Mouse (Mus musculus) midbrain, embryonic 15.5 days (tissue): ENCODE results near the gene Pde4b. TPM values are rescaled to one million over a fixed set of nuclear protein-coding genes. Genes with fewer than 3 reads are reported as not detected.
A peak's percentile ranks its signal among the peaks of the same experiment; 100 is the strongest.

ENCODE experiments used
- ATAC-seq: fragments of 200-750 bp; cut with Nextera tagmentation; replicated peaks from 2 replicates; pipeline ENCODE4 v1.8.0; 2017; ENCODE audit warnings: moderate TSS enrichment
- H3K27ac ChIP-seq: fragments of 300-500 bp; sonication (generic); 2 replicates; pipeline ENCODE4 v1.5.1; 2015; ENCODE audit warnings: mild to moderate bottlenecking, inconsistent platforms
- H3K27me3 ChIP-seq: fragments of 300-500 bp; sonication (generic); replicated peaks from 2 replicates; pipeline ENCODE4 v1.6.1; 2015; ENCODE audit warnings: inconsistent platforms
- H3K36me3 ChIP-seq: fragments of 300-500 bp; sonication (generic); replicated peaks from 2 replicates; pipeline ENCODE4 v1.6.1; 2015; ENCODE audit warnings: inconsistent platforms
- H3K4me1 ChIP-seq: fragments of 300-500 bp; sonication (generic); 2 replicates; pipeline ENCODE4 v1.6.1; 2015; ENCODE audit warnings: inconsistent platforms
- H3K4me2 ChIP-seq: fragments of 300-500 bp; sonication (generic); 2 replicates; pipeline ENCODE4 v1.6.1; 2015; ENCODE audit warnings: inconsistent platforms, mild to moderate bottlenecking, moderate library complexity
- H3K4me3 ChIP-seq: fragments of 300-500 bp; sonication (generic); 2 replicates; pipeline ENCODE4 v1.5.1; 2015; ENCODE audit warnings: mild to moderate bottlenecking, inconsistent platforms
- H3K9ac ChIP-seq: fragments of 300-500 bp; sonication (generic); 2 replicates; pipeline ENCODE4 v1.6.1; 2015; ENCODE audit warnings: mild to moderate bottlenecking, inconsistent platforms
- H3K9me3 ChIP-seq: fragments of 300-500 bp; sonication (generic); 2 replicates; pipeline ENCODE4 v1.6.1; 2016; ENCODE audit warnings: inconsistent platforms
- WGBS: fragments of 180-500 bp; shearing (Covaris S2); methylation state at CpG from one replicate; pipeline ENCODE4 v1.1.7; 2015; ENCODE audit warnings: mixed read lengths; 5-methylcytosine and 5-hydroxymethylcytosine counted together
- polyA plus RNA-seq: library from polyadenylated mRNA; unstranded; fragments of >200 nt; fragmentation: Nextera tagmentation; extraction: Ambion mirVana; gene quantifications from 2 replicates; pipeline ENCODE4 v1.2.1, GENCODE M21; 2015

The Pde4b gene
- polyA plus RNA-seq, 1 experiment from 2014 or later: 54.9 TPM

- WGBS: 92% methylated on average over 4 of the region's 4 CpGs
- Histone ChIP-seq H3K27me3 (no peaks in the 10 kb centered on the region), H3K36me3 (no peaks in the 10 kb centered on the region), H3K4me3 (no peak overlapping the region), H3K27ac (no peak overlapping the region), H3K4me2 (no peak overlapping the region), H3K4me1 (peaks cover 15% of the 10 kb centered on the region), H3K9ac (no peak overlapping the region), H3K9me3 (no peaks in the 10 kb centered on the region)
- ATAC-seq: no peak
These were observed 443.5 kb downstream of the Pde4b start for GRCm38 (mm10) chr4:102530797-102531196.

- Histone ChIP-seq H3K4me2 (no peak overlapping the region), H3K4me1 (peaks cover 15% of the 10 kb centered on the region), H3K36me3 (no peaks in the 10 kb centered on the region), H3K9ac (no peak overlapping the region), H3K27ac (no peak overlapping the region), H3K27me3 (no peaks in the 10 kb centered on the region), H3K9me3 (no peaks in the 10 kb centered on the region), H3K4me3 (no peak overlapping the region)
- WGBS: 78% methylated on average over 4 of the region's 4 CpGs
- no peak for ATAC-seq
These were observed 444.4 kb downstream of the Pde4b start for GRCm38 (mm10) chr4:102531729-102532128.

GRCm38 (mm10) chr4:102533183-102534048 is 446.1 kb downstream of the Pde4b start:
- no peaks in the 10 kb centered on the region for H3K36me3 ChIP-seq
- H3K27ac ChIP-seq: peak overlapping the region; percentile 63
- ATAC-seq: no peak
- no peak overlapping the region for H3K9ac ChIP-seq
- no peak overlapping the region for H3K4me3 ChIP-seq
- no peaks in the 10 kb centered on the region for H3K9me3 ChIP-seq
- no peak overlapping the region for H3K4me2 ChIP-seq
- H3K27me3 ChIP-seq: no peaks in the 10 kb centered on the region
- peaks cover 15% of the 10 kb centered on the region for H3K4me1 ChIP-seq
- 54% methylated on average over 8 of the region's 8 CpGs for WGBS

- no peaks in the 10 kb centered on the region for H3K36me3 ChIP-seq
- ATAC-seq: peak; percentile 73
- H3K9ac ChIP-seq: no peak overlapping the region
- H3K27me3 ChIP-seq: no peaks in the 10 kb centered on the region
- H3K4me2 ChIP-seq: no peak overlapping the region
- H3K27ac ChIP-seq: peak overlapping the region; percentile 63
- no peaks in the 10 kb centered on the region for H3K9me3 ChIP-seq
- 26% methylated on average over 5 of the region's 5 CpGs for WGBS
- H3K4me3 ChIP-seq: no peak overlapping the region
- peaks cover 11% of the 10 kb centered on the region for H3K4me1 ChIP-seq
These were observed 446.8 kb downstream of the Pde4b start for GRCm38 (mm10) chr4:102534049-102534730.

- no peak for ATAC-seq
- Histone ChIP-seq H3K27ac (no peak overlapping the region), H3K9ac (no peak overlapping the region), H3K9me3 (no peaks in the 10 kb centered on the region), H3K4me3 (no peak overlapping the region), H3K36me3 (no peaks in the 10 kb centered on the region), H3K4me2 (no peak overlapping the region), H3K4me1 (peaks cover 11% of the 10 kb centered on the region), H3K27me3 (no peaks in the 10 kb centered on the region)
- 91% methylated on average over 3 of the region's 3 CpGs for WGBS
These were observed 448.5 kb downstream of the Pde4b start for GRCm38 (mm10) chr4:102535886-102536285.

GRCm38 (mm10) chr4:102538266-102538665 is 450.9 kb downstream of the Pde4b start:
- WGBS: 89% methylated on average over 1 of the region's 1 CpGs
- Histone ChIP-seq H3K36me3 (no peaks in the 10 kb centered on the region), H3K4me2 (no peak overlapping the region), H3K27ac (no peak overlapping the region), H3K9me3 (no peaks in the 10 kb centered on the region), H3K4me1 (peaks cover 11% of the 10 kb centered on the region), H3K4me3 (no peak overlapping the region), H3K9ac (no peak overlapping the region), H3K27me3 (no peaks in the 10 kb centered on the region)
- no peak for ATAC-seq

GRCm38 (mm10) chr4:102538793-102539192 is 451.4 kb downstream of the Pde4b start:
- ATAC-seq: no peak
- Histone ChIP-seq H3K9me3 (no peaks in the 10 kb centered on the region), H3K4me2 (no peak overlapping the region), H3K27me3 (no peaks in the 10 kb centered on the region), H3K4me1 (peaks cover 8% of the 10 kb centered on the region), H3K4me3 (no peak overlapping the region), H3K36me3 (no peaks in the 10 kb centered on the region), H3K27ac (no peak overlapping the region), H3K9ac (no peak overlapping the region)
- WGBS: 71% methylated on average over 2 of the region's 2 CpGs

- Histone ChIP-seq H3K9me3 (no peaks in the 10 kb centered on the region), H3K4me3 (no peak overlapping the region), H3K4me1 (no peaks in the 10 kb centered on the region), H3K4me2 (no peak overlapping the region), H3K27me3 (no peaks in the 10 kb centered on the region), H3K27ac (no peak overlapping the region), H3K36me3 (no peaks in the 10 kb centered on the region), H3K9ac (no peak overlapping the region)
- 88% methylated on average over 5 of the region's 5 CpGs for WGBS
- ATAC-seq: no peak
These were observed 452.3 kb downstream of the Pde4b start for GRCm38 (mm10) chr4:102539598-102540180.

- no peak for ATAC-seq
- H3K4me3 ChIP-seq: no peak overlapping the region
- no peaks in the 10 kb centered on the region for H3K9me3 ChIP-seq
- no peaks in the 10 kb centered on the region for H3K36me3 ChIP-seq
- H3K4me1 ChIP-seq: no peaks in the 10 kb centered on the region
- no peaks in the 10 kb centered on the region for H3K27me3 ChIP-seq
- H3K9ac ChIP-seq: no peak overlapping the region
- WGBS: 94% methylated on average over 3 of the region's 3 CpGs
- no peak overlapping the region for H3K4me2 ChIP-seq
- H3K27ac ChIP-seq: no peak overlapping the region
These were observed 455.6 kb downstream of the Pde4b start for GRCm38 (mm10) chr4:102542976-102543375.

GRCm38 (mm10) chr4:102545226-102545625 is 457.9 kb downstream of the Pde4b start:
- Histone ChIP-seq H3K9ac (no peak overlapping the region), H3K4me3 (no peak overlapping the region), H3K36me3 (no peaks in the 10 kb centered on the region), H3K9me3 (no peaks in the 10 kb centered on the region), H3K4me1 (no peaks in the 10 kb centered on the region), H3K27ac (no peak overlapping the region), H3K27me3 (no peaks in the 10 kb centered on the region), H3K4me2 (no peak overlapping the region)
- ATAC-seq: no peak
- WGBS: 90% methylated on average over 4 of the region's 4 CpGs

GRCm38 (mm10) chr4:102555566-102555965 is 468.2 kb downstream of the Pde4b start:
- Histone ChIP-seq H3K27me3 (no peaks in the 10 kb centered on the region), H3K4me2 (no peak overlapping the region), H3K9me3 (no peaks in the 10 kb centered on the region), H3K9ac (no peak overlapping the region), H3K36me3 (no peaks in the 10 kb centered on the region), H3K27ac (no peak overlapping the region), H3K4me1 (no peaks in the 10 kb centered on the region), H3K4me3 (no peak overlapping the region)
- 85% methylated on average over 7 of the region's 7 CpGs for WGBS
- no peak for ATAC-seq

GRCm38 (mm10) chr4:102557006-102557405 is 469.7 kb downstream of the Pde4b start:
- ATAC-seq: no peak
- WGBS: 68% methylated on average over 2 of the region's 2 CpGs

More at GRCm38 (mm10) chr4:102557006-102557405, 469.7 kb downstream of the Pde4b start:
- no peak overlapping the region for H3K9ac ChIP-seq
- H3K4me1 ChIP-seq: no peaks in the 10 kb centered on the region
- no peaks in the 10 kb centered on the region for H3K27me3 ChIP-seq
- H3K9me3 ChIP-seq: no peaks in the 10 kb centered on the region
- no peak overlapping the region for H3K4me2 ChIP-seq
- H3K36me3 ChIP-seq: no peaks in the 10 kb centered on the region
- no peak overlapping the region for H3K27ac ChIP-seq
- no peak overlapping the region for H3K4me3 ChIP-seq
